Mouse (Mus musculus) forebrain, embryonic 14.5 days (tissue): ENCODE measurements around the gene Srebf2. TPM values are rescaled to one million over a fixed set of nuclear protein-coding genes. Genes with fewer than 3 reads are reported as not detected.

ENCODE experiments used
- ATAC-seq: fragments of 200-750 bp; cut with Nextera tagmentation; 2 replicates; pipeline ENCODE4 v1.8.0; 2017; ENCODE audit warnings: mild to moderate bottlenecking, moderate library complexity
- DNase-seq: peaks from one replicate; pipeline ENCODE4 v3.0.0-alpha.2; 2015; ENCODE audit warnings: low spot score
- H3K27ac ChIP-seq: fragments of 300-500 bp; sonication (generic); 2 replicates; pipeline ENCODE4 v1.5.1; 2014; ENCODE audit warnings: low read depth, mild to moderate bottlenecking, control low read depth, low read length, moderate library complexity
- H3K27me3 ChIP-seq: fragments of 300-500 bp; sonication (generic); replicated peaks from 2 replicates; pipeline ENCODE4 v1.6.1; 2014; ENCODE audit warnings: low read length, control low read depth, mixed read lengths; ENCODE audit not compliant: control insufficient read depth, insufficient read depth
- H3K36me3 ChIP-seq: fragments of 300-500 bp; sonication (generic); 2 replicates; pipeline ENCODE4 v1.6.1; 2014; ENCODE audit warnings: low read length, control low read depth; ENCODE audit not compliant: control insufficient read depth, insufficient read depth
- H3K4me1 ChIP-seq: fragments of 300-500 bp; sonication (generic); 2 replicates; pipeline ENCODE4 v1.6.1; 2014; ENCODE audit warnings: antibody characterized with exemption, low read length, control low read depth; ENCODE audit not compliant: control insufficient read depth, insufficient read depth
- H3K4me2 ChIP-seq: fragments of 300-500 bp; sonication (generic); 2 replicates; pipeline ENCODE4 v1.6.1; 2014; ENCODE audit warnings: mild to moderate bottlenecking, control low read depth, low read length
- H3K4me3 ChIP-seq: fragments of 300-500 bp; sonication (generic); 2 replicates; pipeline ENCODE4 v1.5.1; 2014; ENCODE audit warnings: low read depth, low read length, control low read depth
- H3K9ac ChIP-seq: fragments of 300-500 bp; sonication (generic); 2 replicates; pipeline ENCODE4 v1.6.1; 2014; ENCODE audit warnings: mild to moderate bottlenecking, low read length, control low read depth, moderate library complexity
- H3K9me3 ChIP-seq: fragments of 300-500 bp; sonication (generic); replicated peaks from 2 replicates; pipeline ENCODE4 v1.6.1; 2016; ENCODE audit warnings: low read length, control low read depth, mixed read lengths; ENCODE audit not compliant: control insufficient read depth
- WGBS: fragments of 180-500 bp; shearing (Covaris S2); extraction: QIAGEN DNeasy Blood & Tissue Kit; methylation state at CpG from one replicate; pipeline ENCODE4 v1.1.7; 2014; 5-methylcytosine and 5-hydroxymethylcytosine counted together
- polyA plus RNA-seq: library from polyadenylated mRNA; unstranded; fragments of >200 nt; fragmentation: Nextera tagmentation; extraction: Ambion mirVana; gene quantifications from 2 replicates; pipeline ENCODE4 v1.2.1, GENCODE M21; 2014

The Srebf2 gene
- polyA plus RNA-seq, 1 experiment from 2014 or later = 99.6 TPM

GRCm38 (mm10) chr15:82221104-82221860 is 74.3 kb downstream of the Srebf2 start:
- Histone ChIP-seq H3K4me3 (no peak overlapping the region), H3K9me3 (no peaks in the 10 kb centered on the region), H3K27me3 (no peaks in the 10 kb centered on the region), H3K9ac (no peak overlapping the region), H3K36me3 (no peaks in the 10 kb centered on the region), H3K27ac (no peak overlapping the region), H3K4me2 (no peak overlapping the region), H3K4me1 (peaks cover 13% of the 10 kb centered on the region)
- ATAC-seq = no peak
- 66% methylated on average over 14 of the region's 14 CpGs for WGBS
- no peak for DNase-seq

- peaks cover 6% of the 10 kb centered on the region; the same call in 1 of the 2 replicates for H3K4me1 ChIP-seq
- WGBS = 64% methylated on average over 7 of the region's 7 CpGs
- H3K9ac ChIP-seq = no peak overlapping the region
- H3K9me3 ChIP-seq = no peaks in the 10 kb centered on the region
- no peaks in the 10 kb centered on the region for H3K27me3 ChIP-seq
- H3K27ac ChIP-seq = no peak overlapping the region
- no peak for ATAC-seq
- no peak overlapping the region for H3K4me3 ChIP-seq
- no peak overlapping the region for H3K4me2 ChIP-seq
- DNase-seq = no peak
- no peaks in the 10 kb centered on the region for H3K36me3 ChIP-seq
Measured at GRCm38 (mm10) chr15:82223251-82223650, 76.3 kb downstream of the Srebf2 start.

DNA sequence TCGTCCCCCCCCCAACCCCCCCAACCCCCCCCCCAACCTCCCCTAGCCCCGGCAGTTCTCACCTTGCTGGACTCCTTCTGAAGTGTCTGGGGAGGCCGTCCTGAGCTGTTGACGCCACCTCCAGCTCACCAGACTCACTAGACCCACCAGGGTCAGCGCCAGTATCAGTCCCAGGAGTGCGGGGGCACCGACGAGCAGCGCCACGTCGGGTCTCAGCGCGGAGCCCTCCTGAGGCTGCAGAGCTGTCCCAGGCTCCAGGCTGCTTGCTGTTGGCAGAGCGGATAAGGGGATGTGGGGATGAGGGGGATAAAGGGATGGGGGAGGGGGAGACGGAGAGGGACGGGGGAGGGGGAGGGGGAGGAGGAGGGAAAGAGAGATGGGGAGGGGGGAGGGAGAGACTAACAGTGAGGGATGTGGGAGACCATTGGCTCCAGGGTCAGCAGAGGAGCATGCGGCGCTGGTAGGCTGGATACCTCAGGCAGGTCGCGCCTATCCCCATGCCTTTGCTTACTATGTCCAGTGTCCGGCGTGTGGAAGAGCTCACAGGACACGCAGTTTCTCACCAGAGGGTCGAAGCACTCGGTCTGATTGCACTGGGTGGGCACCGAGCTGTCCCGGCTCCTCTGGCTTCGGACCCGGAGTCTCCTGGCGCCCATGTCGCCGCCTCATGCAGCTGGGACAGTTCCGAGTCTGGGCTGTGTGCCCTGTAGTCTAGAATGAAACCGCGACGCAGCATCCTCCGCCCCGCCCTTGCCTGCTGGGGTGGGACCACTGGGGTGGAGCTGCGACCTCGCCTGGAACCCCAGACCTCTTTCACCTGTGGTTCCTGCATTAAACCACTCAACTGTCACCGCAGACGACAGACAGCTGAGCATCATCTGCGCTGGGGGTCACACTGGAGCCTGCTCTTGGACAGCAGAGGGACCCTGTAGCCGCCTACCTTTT is 76.9 kb downstream of the Srebf2 start, which contains the start of gene Tnfrsf13c:
TSS of gene Tnfrsf13c (minus strand) at position 713 of the 945 bp plus-strand sequence.
- H3K36me3 ChIP-seq = no peaks in the 10 kb centered on the region
- peak within 1 kb of the TSS; percentile 50 for H3K9ac ChIP-seq
- no peaks in the 10 kb centered on the region for H3K27me3 ChIP-seq
- H3K4me2 ChIP-seq = peak within 1 kb of the TSS; percentile 60
- H3K4me1 ChIP-seq = peaks cover 6% of the 10 kb centered on the region; the same call in 1 of the 2 replicates
- no peak within 1 kb of the TSS; the same call in 1 of the 2 replicates for H3K27ac ChIP-seq
- ATAC-seq = peak; percentile 68
- H3K4me3 ChIP-seq = peak within 1 kb of the TSS; percentile 26
- DNase-seq = peak; percentile 63
- WGBS = 3% methylated on average over 43 of the region's 44 CpGs
- H3K9me3 ChIP-seq = no peaks in the 10 kb centered on the region

DNA sequence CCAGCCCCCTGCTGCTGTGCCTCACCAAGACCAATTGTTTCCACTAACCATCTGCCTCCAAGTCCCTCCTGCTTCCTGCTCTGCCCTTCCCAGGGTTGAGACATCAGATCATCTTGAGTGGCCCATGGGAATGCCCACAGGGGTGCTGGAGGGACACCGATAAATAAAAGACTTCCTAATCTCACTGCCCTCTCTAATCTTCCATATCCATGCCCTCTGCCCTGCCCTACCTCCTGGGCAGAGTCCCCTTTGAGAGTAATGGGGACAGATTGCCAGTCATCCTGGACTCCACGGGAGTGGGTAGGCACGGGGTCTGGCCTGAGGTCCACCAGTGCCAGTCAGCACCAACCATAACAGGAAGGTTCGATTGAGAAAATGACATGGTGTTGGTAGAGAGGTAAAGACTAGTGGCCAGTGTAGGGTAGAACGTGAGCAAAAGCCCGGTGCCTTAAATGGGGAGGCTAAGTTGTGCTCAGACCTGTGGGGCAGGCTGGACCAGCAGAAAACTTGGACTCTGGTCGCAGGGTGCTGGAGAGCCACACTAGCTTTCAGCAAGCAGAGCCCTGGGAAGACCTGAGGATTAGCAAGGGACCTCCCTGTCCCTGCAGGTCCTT is 77.7 kb downstream of the Srebf2 start:
- DNase-seq (no peak), ATAC-seq (no peak)
- H3K4me3 ChIP-seq = no peak overlapping the region
- WGBS = 43% methylated on average over 7 of the region's 7 CpGs
- H3K36me3 ChIP-seq = no peaks in the 10 kb centered on the region
- no peaks in the 10 kb centered on the region for H3K27me3 ChIP-seq
- H3K9me3 ChIP-seq = no peaks in the 10 kb centered on the region
- H3K9ac ChIP-seq = no peak overlapping the region
- H3K4me2 ChIP-seq = peak overlapping the region; percentile 60
- H3K27ac ChIP-seq = no peak overlapping the region
- peaks cover 4% of the 10 kb centered on the region; the same call in 1 of the 2 replicates for H3K4me1 ChIP-seq

DNA sequence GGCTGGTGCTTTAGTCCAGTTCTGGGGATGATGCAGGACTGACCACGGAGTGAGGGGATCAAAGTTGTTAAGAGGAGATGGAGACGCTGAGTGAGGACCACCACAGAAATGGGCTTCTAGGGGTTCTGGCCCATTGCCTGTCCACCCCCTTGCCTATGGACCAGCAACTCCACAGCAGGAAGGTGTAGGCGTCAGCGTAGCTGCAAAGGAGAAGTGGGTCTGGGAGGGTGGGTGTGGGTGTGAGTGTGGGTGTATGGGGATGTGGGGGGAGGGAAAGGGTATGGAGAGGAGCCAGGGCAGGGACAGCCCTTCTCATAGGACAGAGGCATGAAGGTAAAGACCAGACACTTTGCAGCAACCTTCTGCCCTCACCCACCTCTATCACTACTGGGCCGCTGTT is 78.8 kb downstream of the Srebf2 start:
- Histone ChIP-seq H3K4me3 (no peak overlapping the region), H3K27ac (no peak overlapping the region), H3K9me3 (no peaks in the 10 kb centered on the region), H3K4me1 (peaks cover 3% of the 10 kb centered on the region; the same call in 1 of the 2 replicates), H3K4me2 (no peak overlapping the region), H3K27me3 (no peaks in the 10 kb centered on the region), H3K36me3 (no peaks in the 10 kb centered on the region), H3K9ac (no peak overlapping the region)
- DNase-seq = no peak
- ATAC-seq = no peak
- WGBS = 96% methylated on average over 5 of the region's 5 CpGs

- ATAC-seq (no peak), DNase-seq (no peak)
- no peak overlapping the region for H3K4me3 ChIP-seq
- no peaks in the 10 kb centered on the region for H3K9me3 ChIP-seq
- no peak overlapping the region for H3K27ac ChIP-seq
- no peak overlapping the region for H3K9ac ChIP-seq
- H3K4me1 ChIP-seq = no peaks in the 10 kb centered on the region
- no peaks in the 10 kb centered on the region for H3K27me3 ChIP-seq
- peaks cover 6% of the 10 kb centered on the region for H3K36me3 ChIP-seq
- H3K4me2 ChIP-seq = no peak overlapping the region
- 42% methylated on average over 11 of the region's 11 CpGs for WGBS
Measured at GRCm38 (mm10) chr15:82229542-82230045, 82.6 kb downstream of the Srebf2 start.

- 65% methylated on average over 6 of the region's 6 CpGs for WGBS
- Histone ChIP-seq H3K9ac (no peak overlapping the region), H3K4me2 (no peak overlapping the region), H3K9me3 (no peaks in the 10 kb centered on the region), H3K4me3 (no peak overlapping the region), H3K36me3 (peaks cover 6% of the 10 kb centered on the region), H3K4me1 (no peaks in the 10 kb centered on the region), H3K27ac (no peak overlapping the region), H3K27me3 (no peaks in the 10 kb centered on the region)
- ATAC-seq = no peak
- DNase-seq = no peak
Measured at GRCm38 (mm10) chr15:82230098-82230611, 83.2 kb downstream of the Srebf2 start.

GRCm38 (mm10) chr15:82231100-82231499 is 84.1 kb downstream of the Srebf2 start:
- DNase-seq (no peak), ATAC-seq (peak; percentile 32; the same call in 1 of the 2 replicates)
- Histone ChIP-seq H3K4me1 (no peaks in the 10 kb centered on the region), H3K27ac (no peak overlapping the region), H3K9ac (no peak overlapping the region), H3K4me3 (no peak overlapping the region), H3K27me3 (no peaks in the 10 kb centered on the region), H3K9me3 (no peaks in the 10 kb centered on the region), H3K36me3 (peaks cover 6% of the 10 kb centered on the region), H3K4me2 (no peak overlapping the region)
- 75% methylated on average over 4 of the region's 4 CpGs for WGBS
